Mouse (Mus musculus): ENCODE measurements at regions not wholly inside any gene's neighbourhood (a gene's known extent, or its start where the extent isn't known, plus 50 kb on each side); places are given as distances from the start of the nearest gene placed in this dataset.

DNA sequence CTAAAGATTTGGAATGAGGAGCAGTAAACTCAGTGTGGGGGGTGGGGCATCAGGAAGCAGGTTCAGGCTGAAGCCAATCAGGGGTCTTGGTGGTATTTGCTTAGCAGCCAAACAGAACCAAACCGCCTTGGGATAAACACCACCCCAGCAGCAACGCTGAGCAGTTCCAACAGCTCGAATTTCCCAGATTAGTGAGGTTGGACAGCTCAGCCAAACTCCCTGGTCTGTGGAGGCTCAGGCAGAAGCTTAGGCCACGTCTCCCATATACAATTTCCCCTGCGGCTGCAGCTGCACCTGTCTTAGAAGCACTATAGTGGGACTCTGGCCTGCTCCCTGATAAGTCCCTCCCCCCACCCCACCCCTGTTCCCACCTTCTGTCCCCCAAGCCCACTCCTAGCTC lies 156.3 kb upstream of the Rpl38 start:
- no peaks in the 10 kb centered on the region for H3K36me3 ChIP-seq (replicated peaks in 1 of 2; ENCODE audit: control insufficient read depth in 1 of 2, insufficient read depth in 1 of 2, low read length in 1 of 2)
- DNase-seq (ENCODE audit: extremely low read depth) = no peak
- dilution Hi-C loops (cut with MboI; ENCODE audit: extremely low pct_ligation_motif_present, extremely low pct_unique_long_range_greater_than_20kb, low sequenced_read_pairs) (no loop called here), in situ Hi-C loops (cut with MboI; ENCODE audit: low pct_ligation_motif_present, low pct_unique_long_range_greater_than_20kb, low sequenced_read_pairs) (loop anchor here (25.0 kb wide), 1 partner anchor 125 kb away; no protein-coding TSS in a partner anchor)
- H3K4me1 ChIP-seq (ENCODE audit: control insufficient read depth in 1 of 2, insufficient read depth in 2 of 2) = no peaks in the 10 kb centered on the region
- no peak overlapping the region for H3K4me3 ChIP-seq (replicated peaks in 1 of 3; ENCODE audit: low read depth in 2 of 3, low read length in 2 of 3, poor library complexity in 1 of 3)
- no peak for TF ChIP-seq USF1 (IDR thresholded peaks at IDR 0.05; ENCODE audit: low read depth, low read length)
- no peak for TF ChIP-seq CHD1 (IDR thresholded peaks at IDR 0.05; ENCODE audit: low read depth, low read length)
- no peak for TF ChIP-seq UBTF (IDR thresholded peaks at IDR 0.05; ENCODE audit: low read depth, low read length)
- TF ChIP-seq E2F4 (IDR thresholded peaks at IDR 0.05; ENCODE audit: insufficient replicate concordance, low read depth, low read length) = no peak
- no peak for TF ChIP-seq EP300 (IDR thresholded peaks at IDR 0.05; ENCODE audit: low read length)
- no peak for TF ChIP-seq ELF1 (IDR thresholded peaks at IDR 0.05; ENCODE audit: low read depth, low read length)
- no peak for TF ChIP-seq CHD2 (IDR thresholded peaks at IDR 0.05; ENCODE audit: low read length)
- TF ChIP-seq BHLHE40 (IDR thresholded peaks at IDR 0.05; ENCODE audit: low read depth, low read length) = no peak
- TF ChIP-seq TCF12 (IDR thresholded peaks at IDR 0.05; ENCODE audit: low read depth, low read length) = no peak
- TF ChIP-seq RAD21 (IDR thresholded peaks at IDR 0.05; ENCODE audit: low read depth, low read length) = no peak
- TF ChIP-seq NELFE (IDR thresholded peaks at IDR 0.05; ENCODE audit: low read depth, low read length) = no peak
- no peak for TF ChIP-seq CTCF (conservative IDR thresholded peaks at IDR 0.05 in 1 of 2, IDR thresholded peaks at IDR 0.05 in 1 of 2; ENCODE audit: low read depth in 2 of 2, low read length in 2 of 2)
- TF ChIP-seq PAX5 (IDR thresholded peaks at IDR 0.05; ENCODE audit: low read length) = no peak
- TF ChIP-seq USF2 (conservative IDR thresholded peaks at IDR 0.05; ENCODE audit: low read depth, low read length) = no peak
- no peak for TF ChIP-seq GABPA (IDR thresholded peaks at IDR 0.05; ENCODE audit: insufficient replicate concordance, low read depth, low read length)
- no peak for TF ChIP-seq SIN3A (IDR thresholded peaks at IDR 0.05; ENCODE audit: low read length)
- no peaks in the 10 kb centered on the region for H3K79me2 ChIP-seq (replicated peaks; ENCODE audit: control insufficient read depth, extremely low read depth, insufficient read depth, poor library complexity, severe bottlenecking)
- no peak overlapping the region for H3K9ac ChIP-seq (ENCODE audit: insufficient read depth, low read depth)
- peaks cover 80% of the 10 kb centered on the region for H3K27me3 ChIP-seq (replicated peaks)
- no peak overlapping the region for H3K4me2 ChIP-seq (ENCODE audit: insufficient read depth, low read depth, poor library complexity, severe bottlenecking)
- H3K9me3 ChIP-seq (replicated peaks; ENCODE audit: low read length) = peaks cover 3% of the 10 kb centered on the region
- H3K27ac ChIP-seq (ENCODE audit: insufficient read depth, low read depth) = no peak overlapping the region

DNA sequence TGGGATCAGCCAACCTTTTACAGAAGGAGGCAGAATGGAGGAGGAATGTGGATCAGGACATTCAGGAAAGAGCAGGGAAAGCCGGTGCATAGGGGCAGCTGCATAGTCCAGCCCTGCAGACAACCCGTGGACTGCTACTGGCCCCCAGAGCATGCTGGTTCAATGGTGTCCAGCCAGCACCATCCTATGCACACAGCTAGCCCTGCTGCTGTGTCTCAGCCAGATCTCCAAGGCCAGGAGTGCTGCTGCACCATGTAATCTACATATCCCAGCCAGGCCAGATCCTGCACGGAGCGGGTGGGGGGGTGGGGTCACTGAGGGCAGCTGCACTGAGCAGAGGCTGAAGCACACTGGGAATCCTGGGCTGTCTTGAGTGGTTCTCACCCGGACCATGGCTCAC lies 165.8 kb upstream of the Rpl38 start:
- no peak for TF ChIP-seq MXI1 (IDR thresholded peaks at IDR 0.05; ENCODE audit: low read depth, low read length)
- no peak for TF ChIP-seq NRF1 (IDR thresholded peaks at IDR 0.05; ENCODE audit: low read depth, low read length)
- no peak for TF ChIP-seq CTCF (conservative IDR thresholded peaks at IDR 0.05 in 1 of 2, IDR thresholded peaks at IDR 0.05 in 1 of 2; ENCODE audit: low read depth in 2 of 2, low read length in 2 of 2)
- TF ChIP-seq POLR2AphosphoS2 (IDR thresholded peaks at IDR 0.05; ENCODE audit: low read depth, low read length) = no peak
- no peak for TF ChIP-seq EP300 (IDR thresholded peaks at IDR 0.05; ENCODE audit: low read length)
- TF ChIP-seq HCFC1 (IDR thresholded peaks at IDR 0.05; ENCODE audit: low read depth, low read length) = no peak
- no peak for TF ChIP-seq E2F4 (IDR thresholded peaks at IDR 0.05; ENCODE audit: insufficient replicate concordance, low read depth, low read length)
- no peak for TF ChIP-seq RCOR1 (conservative IDR thresholded peaks at IDR 0.05; ENCODE audit: low read depth, low read length)
- TF ChIP-seq ZMIZ1 (IDR thresholded peaks at IDR 0.05; ENCODE audit: low read depth, low read length) = no peak
- TF ChIP-seq CHD1 (IDR thresholded peaks at IDR 0.05; ENCODE audit: low read depth, low read length) = no peak
- no peaks in the 10 kb centered on the region for H3K79me2 ChIP-seq (replicated peaks; ENCODE audit: control insufficient read depth, extremely low read depth, insufficient read depth, poor library complexity, severe bottlenecking)
- H3K4me1 ChIP-seq (ENCODE audit: control insufficient read depth in 1 of 2, insufficient read depth in 2 of 2) = peaks cover 0 to 10% of the 10 kb centered on the region in 2 experiments; a peak in 2 of 4 replicates
- H3K9ac ChIP-seq (ENCODE audit: insufficient read depth, low read depth) = no peak overlapping the region
- peaks cover 15% of the 10 kb centered on the region for H3K9me3 ChIP-seq (replicated peaks; ENCODE audit: low read length)
- DNase-seq (ENCODE audit: extremely low read depth) = no peak
- H3K4me2 ChIP-seq (ENCODE audit: insufficient read depth, low read depth, poor library complexity, severe bottlenecking) = no peak overlapping the region
- no peak overlapping the region for H3K4me3 ChIP-seq (replicated peaks in 1 of 3; ENCODE audit: low read depth in 2 of 3, low read length in 2 of 3, poor library complexity in 1 of 3)
- peaks cover 86% of the 10 kb centered on the region for H3K27me3 ChIP-seq (replicated peaks)
- no peak overlapping the region for H3K27ac ChIP-seq (ENCODE audit: insufficient read depth, low read depth)
- in situ Hi-C loops (cut with MboI; ENCODE audit: low pct_ligation_motif_present, low pct_unique_long_range_greater_than_20kb, low sequenced_read_pairs) = loop anchor here (25.0 kb wide), 1 partner anchor 135 kb away; no protein-coding TSS in a partner anchor
- H3K36me3 ChIP-seq (replicated peaks in 1 of 2; ENCODE audit: control insufficient read depth in 1 of 2, insufficient read depth in 1 of 2, low read length in 1 of 2) = no peaks in the 10 kb centered on the region
- dilution Hi-C loops (cut with MboI; ENCODE audit: extremely low pct_ligation_motif_present, extremely low pct_unique_long_range_greater_than_20kb, low sequenced_read_pairs) = no loop called here

All from CH12.LX (cell line).